Mouse (Mus musculus) liver, adult 2 months (tissue): ENCODE results near the gene Mta1. TPM values are rescaled to one million over a fixed set of nuclear protein-coding genes. Genes with fewer than 3 reads are reported as not detected.
A peak's percentile ranks its signal among the peaks of the same experiment; 100 is the strongest.

Experiments used
- DNase-seq: peaks from one replicate; pipeline ENCODE4 v3.0.0-alpha.2; 2011; ENCODE audit warnings: low read depth, low spot score; ENCODE audit errors: extremely low read depth
- H3K27ac ChIP-seq: fragments of 200-500 bp; replicated peaks from 2 replicates; pipeline ENCODE4 v1.5.1; 2012; ENCODE audit warnings: low read depth, mild to moderate bottlenecking, control low read depth, inconsistent platforms, low read length; ENCODE audit not compliant: insufficient read depth
- H3K27me3 ChIP-seq: fragments of 200-500 bp; 2 replicates; pipeline ENCODE4 v1.6.1; 2012; ENCODE audit warnings: mild to moderate bottlenecking, moderate library complexity, low read length, inconsistent platforms; ENCODE audit not compliant: control insufficient read depth, insufficient read depth
- H3K36me3 ChIP-seq: fragments of 200-500 bp; 2 replicates; pipeline ENCODE4 v1.6.1; 2012; ENCODE audit warnings: low read length, inconsistent platforms; ENCODE audit not compliant: control insufficient read depth, insufficient read depth
- H3K4me1 ChIP-seq: fragments of 200-500 bp; 2 replicates; pipeline ENCODE4 v1.6.1; 2011; ENCODE audit warnings: low read length; ENCODE audit not compliant: control insufficient read depth, insufficient read depth
- H3K4me3 ChIP-seq: fragments of 200-500 bp; 2 replicates; pipeline ENCODE4 v1.5.1; 2011; ENCODE audit warnings: low read depth, mild to moderate bottlenecking, control low read depth, low read length, moderate library complexity; ENCODE audit not compliant: insufficient read depth
- H3K79me2 ChIP-seq: fragments of 200-500 bp; 2 replicates; pipeline ENCODE4 v1.6.1; 2012; ENCODE audit warnings: inconsistent platforms, mild to moderate bottlenecking, low read length, moderate library complexity; ENCODE audit not compliant: control insufficient read depth, insufficient read depth
- H3K9ac ChIP-seq: fragments of 200-500 bp; 2 replicates; pipeline ENCODE4 v1.6.1; 2012; ENCODE audit warnings: low read depth, mild to moderate bottlenecking, control low read depth, inconsistent platforms, low read length
- CTCF ChIP-seq: fragments of 200-500 bp; IDR thresholded peaks from 2 replicates; pipeline ENCODE4 v1.5.1; 2011; ENCODE audit warnings: low read depth, low read length, control low read depth
- POLR2A ChIP-seq: fragments of 200-500 bp; IDR thresholded peaks from 2 replicates; pipeline ENCODE4 v1.6.1; 2011; ENCODE audit warnings: low read length, control low read depth; ENCODE audit not compliant: insufficient read depth; ENCODE audit errors: extremely low read depth
- WGBS: fragments of 180-500 bp; shearing (Covaris S2); methylation state at CpG from one replicate; pipeline ENCODE4 v1.1.7; 2018; 5-methylcytosine and 5-hydroxymethylcytosine counted together
- polyA plus RNA-seq: library from polyadenylated mRNA; depleted of rRNA; stranded (reverse); fragments of >200 nt; gene quantifications from 2 replicates; pipeline ENCODE4 v1.2.3, GENCODE M21; 2012
- total RNA-seq: library from RNA; depleted of rRNA; stranded (reverse); fragments of >200 nt; gene quantifications from 2 replicates; pipeline ENCODE4 v1.2.3, GENCODE M21; 2014

The Mta1 gene
- total and polyA plus RNA-seq, 2 experiments, result 6.0 to 31.7 TPM

- Histone ChIP-seq H3K36me3 (no peaks in the 10 kb centered on the region), H3K9ac (peak overlapping the region; percentile 98), H3K27me3 (no peaks in the 10 kb centered on the region), H3K27ac (no peak overlapping the region), H3K79me2 (peaks cover 31% of the 10 kb centered on the region; the same call in 1 of the 2 replicates), H3K4me1 (peaks cover 11% of the 10 kb centered on the region), H3K4me3 (no peak overlapping the region)
- no peak for DNase-seq
- 43% methylated on average over 6 of the region's 6 CpGs for WGBS
- no peak for TF ChIP-seq POLR2A
- no peak for TF ChIP-seq CTCF
Observed at GRCm38 (mm10) chr12:113099470-113100237, 1.6 kb downstream of the Mta1 start.

GRCm38 (mm10) chr12:113100448-113101076 is 2.5 kb downstream of the Mta1 start:
- no peak overlapping the region for H3K4me3 ChIP-seq
- no peak overlapping the region for H3K27ac ChIP-seq
- H3K27me3 ChIP-seq, result no peaks in the 10 kb centered on the region
- TF ChIP-seq POLR2A (no peak), CTCF (no peak)
- 57% methylated on average over 5 of the region's 5 CpGs for WGBS
- peak; percentile 19 for DNase-seq
- H3K4me1 ChIP-seq, result peaks cover 12% of the 10 kb centered on the region
- H3K79me2 ChIP-seq, result peaks cover 31% of the 10 kb centered on the region; the same call in 1 of the 2 replicates
- no peak overlapping the region for H3K9ac ChIP-seq
- no peaks in the 10 kb centered on the region for H3K36me3 ChIP-seq

DNA sequence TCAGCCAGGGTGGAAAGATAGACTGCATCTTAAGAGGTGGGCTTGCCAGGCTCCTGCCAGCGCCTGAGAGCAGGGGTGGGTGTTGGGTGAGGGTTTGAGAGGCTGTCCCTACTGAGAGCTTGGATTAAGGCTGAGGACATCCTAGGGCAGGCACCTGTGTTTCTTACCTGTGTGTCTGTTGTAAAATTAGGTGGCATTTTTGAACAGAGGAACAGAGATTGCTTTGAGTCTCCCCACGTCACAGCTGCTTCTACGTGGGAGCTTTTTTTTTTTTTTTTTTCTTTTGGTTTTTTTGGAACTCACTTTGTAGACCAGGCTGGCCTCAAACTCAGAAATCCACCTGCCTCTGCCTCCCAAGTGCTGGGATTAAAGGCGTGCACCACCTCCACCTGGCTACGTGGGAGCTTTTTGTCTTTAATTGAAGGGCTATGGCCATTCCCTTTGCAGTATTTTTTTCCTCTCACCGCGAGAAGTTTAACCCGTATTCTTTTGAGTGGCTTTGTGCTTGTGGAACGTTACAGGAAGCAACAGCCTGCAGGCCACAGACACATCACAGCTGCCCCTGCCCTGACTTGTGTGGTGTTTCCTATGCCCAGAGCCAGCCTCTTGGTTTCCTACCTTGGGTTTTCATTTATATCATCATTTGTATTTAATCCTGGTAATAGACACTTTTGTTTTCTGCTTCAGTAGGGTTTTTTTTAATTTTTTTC is 3.3 kb downstream of the Mta1 start:
- Histone ChIP-seq H3K4me1 (peaks cover 19% of the 10 kb centered on the region), H3K27me3 (no peaks in the 10 kb centered on the region), H3K79me2 (peaks cover 31% of the 10 kb centered on the region; the same call in 1 of the 2 replicates), H3K36me3 (no peaks in the 10 kb centered on the region), H3K27ac (no peak overlapping the region), H3K4me3 (no peak overlapping the region), H3K9ac (no peak overlapping the region)
- TF ChIP-seq POLR2A, result no peak
- TF ChIP-seq CTCF, result no peak
- DNase-seq, result no peak
- WGBS, result 84% methylated on average over 9 of the region's 9 CpGs

GRCm38 (mm10) chr12:113102461-113102860 is 4.4 kb downstream of the Mta1 start:
- 64% methylated on average over 6 of the region's 6 CpGs for WGBS
- Histone ChIP-seq H3K4me3 (no peak overlapping the region), H3K79me2 (peaks cover 37% of the 10 kb centered on the region; the same call in 1 of the 2 replicates), H3K27me3 (no peaks in the 10 kb centered on the region), H3K36me3 (no peaks in the 10 kb centered on the region), H3K27ac (no peak overlapping the region), H3K9ac (no peak overlapping the region), H3K4me1 (peaks cover 27% of the 10 kb centered on the region)
- TF ChIP-seq POLR2A (no peak), CTCF (peak; percentile 77)
- DNase-seq, result peak; percentile 21

DNA sequence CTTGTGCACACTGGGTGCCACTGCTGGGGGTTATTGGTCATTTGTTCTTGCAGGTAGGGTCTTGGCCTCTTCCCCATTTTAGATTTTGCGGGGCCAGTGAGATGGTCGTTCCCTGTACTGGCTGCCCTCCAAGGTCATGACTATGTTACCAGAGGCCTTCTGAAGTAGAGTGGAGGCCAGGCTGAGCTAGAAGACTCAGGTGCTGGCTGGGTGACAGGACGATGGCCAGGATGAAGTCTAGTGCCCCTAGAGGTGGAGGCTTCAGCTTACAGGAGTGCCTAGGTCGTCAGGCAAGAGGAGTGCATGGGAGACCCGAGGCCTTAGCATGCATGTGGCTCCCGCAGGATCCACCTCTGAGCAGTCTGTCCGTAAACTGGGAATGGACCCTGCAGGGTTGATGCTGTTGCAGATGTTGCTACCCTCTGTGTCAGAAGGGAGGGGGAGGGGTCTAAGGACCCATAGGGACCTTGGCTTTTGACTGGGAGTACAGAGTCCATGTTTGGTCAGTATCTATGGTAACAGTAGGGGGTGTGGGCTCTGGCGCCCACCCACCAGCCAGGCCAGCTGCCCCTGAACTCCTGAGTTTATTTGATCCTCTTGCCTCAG is 5.9 kb downstream of the Mta1 start:
- TF ChIP-seq CTCF, result peak; percentile 65
- TF ChIP-seq POLR2A, result no peak
- no peaks in the 10 kb centered on the region for H3K36me3 ChIP-seq
- DNase-seq, result peak; percentile 34
- H3K27me3 ChIP-seq, result no peaks in the 10 kb centered on the region
- H3K79me2 ChIP-seq, result peaks cover 29% of the 10 kb centered on the region; the same call in 1 of the 2 replicates
- H3K4me3 ChIP-seq, result no peak overlapping the region
- 51% methylated on average over 8 of the region's 8 CpGs for WGBS
- no peak overlapping the region for H3K27ac ChIP-seq
- H3K9ac ChIP-seq, result no peak overlapping the region
- H3K4me1 ChIP-seq, result peaks cover 39% of the 10 kb centered on the region
